ENCODE assay signal across 8 mouse cellular contexts in genomic region chr12:8885146-8885543, GRCm38 (mm10). TPM values are rescaled to one million over a fixed set of nuclear protein-coding genes. Genes with fewer than 3 reads are reported as not detected.
DNase-seq lines count a peak whose midpoint lies in the region; ATAC-seq and TF ChIP-seq lines count a peak whose summit lies in the region.
"Had no signal": no experiment of that assay in that cellular context is flagged by ENCODE, and none has a peak within 500 bp of the region (broad histone marks: within the 10 kb centered on the region; RNA-seq: fewer than 3 reads in every experiment).

No protein-coding gene starts in this region.

- H3K9me3 ChIP-seq in midbrain, embryonic 12.5 days, result no peaks in the 10 kb centered on the region
- H3K9me3 ChIP-seq in midbrain, postnatal 0 days (ENCODE audit: low read length), result no peaks in the 10 kb centered on the region
- no peaks in the 10 kb centered on the region for H3K9me3 ChIP-seq in heart, embryonic 13.5 days
- no peaks in the 10 kb centered on the region for H3K9me3 ChIP-seq in limb, embryonic 12.5 days

- 21% methylated on average over 4 of the region's 4 CpGs for WGBS in midbrain, embryonic 12.5 days
- 23% methylated on average over 4 of the region's 4 CpGs for WGBS in midbrain, postnatal 0 days
- 16% methylated on average over 4 of the region's 4 CpGs for WGBS in heart, embryonic 13.5 days
- WGBS in limb, embryonic 12.5 days, result 2% methylated on average over 4 of the region's 4 CpGs

- no peak for ATAC-seq in midbrain, embryonic 12.5 days (ENCODE audit: low FRiP score, low read depth)
- no peak; the same call in 1 of the 2 replicates for ATAC-seq in midbrain, postnatal 0 days (ENCODE audit: low FRiP score)
- ATAC-seq in heart, embryonic 13.5 days (ENCODE audit: extremely low read depth, insufficient number of reproducible peaks, low FRiP score, low TSS enrichment), result no peak
- no peak for ATAC-seq in limb, embryonic 12.5 days (ENCODE audit: insufficient number of reproducible peaks, insufficient read depth, low FRiP score, low TSS enrichment, low read depth)

- H3K4me2 ChIP-seq in midbrain, embryonic 12.5 days (replicated peaks), result 0 out of 2 replicates have a peak overlapping the region, but pooled peaks have one; percentile 17
- no peak overlapping the region for H3K4me2 ChIP-seq in midbrain, postnatal 0 days (ENCODE audit: low read depth, low read length, poor library complexity, severe bottlenecking)
- peak overlapping the region; percentile 53 for H3K4me2 ChIP-seq in heart, embryonic 13.5 days
- peak overlapping the region; percentile 39 for H3K4me2 ChIP-seq in limb, embryonic 12.5 days

- no peak for DNase-seq in midbrain, postnatal 0 days (ENCODE audit: low spot score)
- no peak for DNase-seq in testis, postnatal 14 days (ENCODE audit: low spot score)
- DNase-seq in adrenal gland, postnatal 10 days, result no peak
- DNase-seq in right cerebral cortex, postnatal 36 days (ENCODE audit: low spot score in 2 of 2), result no peak

- no peak for TF ChIP-seq CTCF in midbrain, postnatal 0 days (IDR thresholded peaks at IDR 0.05)

- H3K27me3 ChIP-seq in midbrain, embryonic 12.5 days, result no peaks in the 10 kb centered on the region; the same call in 1 of the 2 replicates
- H3K27me3 ChIP-seq in midbrain, postnatal 0 days (ENCODE audit: insufficient read depth, low read length), result no peaks in the 10 kb centered on the region
- no peaks in the 10 kb centered on the region; the same call in 1 of the 2 replicates for H3K27me3 ChIP-seq in heart, embryonic 13.5 days (replicated peaks)
- H3K27me3 ChIP-seq in limb, embryonic 12.5 days, result no peaks in the 10 kb centered on the region

- H3K4me1 ChIP-seq in midbrain, embryonic 12.5 days, result peaks cover 15% of the 10 kb centered on the region
- no peaks in the 10 kb centered on the region for H3K4me1 ChIP-seq in midbrain, postnatal 0 days (ENCODE audit: insufficient read depth, low read length)
- peaks cover 27% of the 10 kb centered on the region for H3K4me1 ChIP-seq in heart, embryonic 13.5 days
- peaks cover 33% of the 10 kb centered on the region for H3K4me1 ChIP-seq in limb, embryonic 12.5 days (replicated peaks)

- no peak overlapping the region for H3K9ac ChIP-seq in midbrain, embryonic 12.5 days (replicated peaks)
- no peak overlapping the region for H3K9ac ChIP-seq in midbrain, postnatal 0 days (replicated peaks; ENCODE audit: low read length, poor library complexity, severe bottlenecking)
- peak overlapping the region; percentile 25; the same call in 1 of the 2 replicates for H3K9ac ChIP-seq in heart, embryonic 13.5 days
- H3K9ac ChIP-seq in limb, embryonic 12.5 days (replicated peaks), result no peak overlapping the region

- no peak overlapping the region for H3K4me3 ChIP-seq in midbrain, embryonic 12.5 days
- no peak overlapping the region for H3K4me3 ChIP-seq in midbrain, postnatal 0 days (ENCODE audit: low read depth, low read length)
- peak overlapping the region; percentile 8; the same call in 1 of the 2 replicates for H3K4me3 ChIP-seq in heart, embryonic 13.5 days
- no peak overlapping the region for H3K4me3 ChIP-seq in limb, embryonic 12.5 days (replicated peaks)
- H3K4me3 ChIP-seq: myocyte had no signal

- H3K36me3 ChIP-seq in midbrain, embryonic 12.5 days, result no peaks in the 10 kb centered on the region
- no peaks in the 10 kb centered on the region for H3K36me3 ChIP-seq in midbrain, postnatal 0 days (ENCODE audit: insufficient read depth, low read length)
- H3K36me3 ChIP-seq in heart, embryonic 13.5 days, result no peaks in the 10 kb centered on the region
- H3K36me3 ChIP-seq in limb, embryonic 12.5 days, result no peaks in the 10 kb centered on the region

- no peak overlapping the region for H3K27ac ChIP-seq in midbrain, embryonic 12.5 days (replicated peaks)
- H3K27ac ChIP-seq in midbrain, postnatal 0 days (ENCODE audit: low read depth, low read length), result no peak overlapping the region
- peak overlapping the region; percentile 63 for H3K27ac ChIP-seq in heart, embryonic 13.5 days (replicated peaks)
- H3K27ac ChIP-seq in limb, embryonic 12.5 days, result peak overlapping the region; percentile 73

RNA-seq across cellular contexts. Expression of gene Laptm4a, which starts 36.3 kb away (rescaled TPM):
- 189 and 199 TPM in 2 replicates for polyA plus RNA-seq in midbrain, embryonic 12.5 days (2016; fragmentation: Nextera tagmentation; extraction: Ambion mirVana)
- total RNA-seq in midbrain, postnatal 0 days (2014; rRNA removed), result 165 and 177 TPM in 2 replicates
- 225 TPM in 2 replicates for polyA plus RNA-seq in midbrain, postnatal 0 days (2015; fragmentation: Nextera tagmentation; extraction: Ambion mirVana)
- polyA plus RNA-seq in heart, embryonic 13.5 days (2015; fragmentation: Nextera tagmentation; extraction: Ambion mirVana), result 245 and 277 TPM in 2 replicates
- 278 and 287 TPM in 2 replicates for polyA plus RNA-seq in limb, embryonic 12.5 days (2016; fragmentation: Nextera tagmentation; extraction: Ambion mirVana)
- 100 to 1,000 TPM; 391 to 397 TPM for total RNA-seq in adrenal gland, postnatal 10 days (2021)

Comparison
In these comparisons a context has a peak if more than half of its experiments do, and no peak if none do; other contexts are left out.
1. H3K27ac ChIP-seq: peak in heart, embryonic 13.5 days (single experiment) and limb, embryonic 12.5 days (single experiment); none in midbrain, embryonic 12.5 days (single experiment) and midbrain, postnatal 0 days (single experiment).